Mouse (Mus musculus): ENCODE data around the gene Rims1. TPM values are rescaled to one million over a fixed set of nuclear protein-coding genes. Genes with fewer than 3 reads are reported as not detected.

The Rims1 gene
- polyA plus RNA-seq, 1 experiment: not detected

- WGBS: 87% methylated on average over 7 of the region's 7 CpGs
- TF ChIP-seq POLR2A (IDR thresholded peaks at IDR 0.05; ENCODE audit: insufficient read depth, low read depth, low read length) (no peak), CTCF (IDR thresholded peaks at IDR 0.05; ENCODE audit: insufficient read depth, low read depth, low read length) (no peak)
- no peak overlapping the region for H3K4me3 ChIP-seq (ENCODE audit: insufficient read depth, low read depth, low read length)
- H3K27ac ChIP-seq (ENCODE audit: insufficient read depth, low read depth, low read length): no peak overlapping the region
- no peaks in the 10 kb centered on the region for H3K4me1 ChIP-seq (ENCODE audit: control insufficient read depth, insufficient read depth, low read length)
These were observed 494.3 kb downstream of the Rims1 start for GRCm38 (mm10) chr1:22311471-22311870.

- Histone ChIP-seq H3K4me3 (ENCODE audit: insufficient read depth, low read depth, low read length) (no peak overlapping the region), H3K27ac (ENCODE audit: insufficient read depth, low read depth, low read length) (no peak overlapping the region), H3K4me1 (ENCODE audit: control insufficient read depth, insufficient read depth, low read length) (no peaks in the 10 kb centered on the region)
- TF ChIP-seq CTCF (IDR thresholded peaks at IDR 0.05; ENCODE audit: insufficient read depth, low read depth, low read length): no peak
- no peak for TF ChIP-seq POLR2A (IDR thresholded peaks at IDR 0.05; ENCODE audit: insufficient read depth, low read depth, low read length)
- 85% methylated on average over 5 of the region's 5 CpGs for WGBS
These were observed 499.3 kb downstream of the Rims1 start for GRCm38 (mm10) chr1:22306519-22306918.

- 84% methylated on average over 1 of the region's 1 CpGs for WGBS
- no peaks in the 10 kb centered on the region for H3K4me1 ChIP-seq (ENCODE audit: control insufficient read depth, insufficient read depth, low read length)
These were observed 499.9 kb downstream of the Rims1 start for GRCm38 (mm10) chr1:22305932-22306331.

GRCm38 (mm10) chr1:22293953-22294352 is 511.8 kb downstream of the Rims1 start:
- no peaks in the 10 kb centered on the region for H3K4me1 ChIP-seq (ENCODE audit: control insufficient read depth, insufficient read depth, low read length)
- 44% methylated on average over 3 of the region's 3 CpGs for WGBS
- H3K4me3 ChIP-seq (ENCODE audit: insufficient read depth, low read depth, low read length): no peak overlapping the region
- no peak for TF ChIP-seq POLR2A (IDR thresholded peaks at IDR 0.05; ENCODE audit: insufficient read depth, low read depth, low read length)
- TF ChIP-seq CTCF (IDR thresholded peaks at IDR 0.05; ENCODE audit: insufficient read depth, low read depth, low read length): no peak
- H3K27ac ChIP-seq (ENCODE audit: insufficient read depth, low read depth, low read length): no peak overlapping the region

More at GRCm38 (mm10) chr1:22305932-22306331, 499.9 kb downstream of the Rims1 start:
- Histone ChIP-seq H3K4me3 (ENCODE audit: insufficient read depth, low read depth, low read length) (no peak overlapping the region), H3K27ac (ENCODE audit: insufficient read depth, low read depth, low read length) (no peak overlapping the region)
- no peak for TF ChIP-seq POLR2A (IDR thresholded peaks at IDR 0.05; ENCODE audit: insufficient read depth, low read depth, low read length)
- TF ChIP-seq CTCF (IDR thresholded peaks at IDR 0.05; ENCODE audit: insufficient read depth, low read depth, low read length): no peak

GRCm38 (mm10) chr1:22293310-22293709 is 512.5 kb downstream of the Rims1 start:
- 88% methylated on average over 2 of the region's 2 CpGs for WGBS
- Histone ChIP-seq H3K4me1 (ENCODE audit: control insufficient read depth, insufficient read depth, low read length) (no peaks in the 10 kb centered on the region), H3K27ac (ENCODE audit: insufficient read depth, low read depth, low read length) (no peak overlapping the region), H3K4me3 (ENCODE audit: insufficient read depth, low read depth, low read length) (no peak overlapping the region)
- TF ChIP-seq POLR2A (IDR thresholded peaks at IDR 0.05; ENCODE audit: insufficient read depth, low read depth, low read length) (no peak), CTCF (IDR thresholded peaks at IDR 0.05; ENCODE audit: insufficient read depth, low read depth, low read length) (no peak)

- H3K27ac ChIP-seq (ENCODE audit: insufficient read depth, low read depth, low read length): no peak overlapping the region
- WGBS: 77% methylated on average over 2 of the region's 2 CpGs
- no peak overlapping the region for H3K4me3 ChIP-seq (ENCODE audit: insufficient read depth, low read depth, low read length)
- TF ChIP-seq CTCF (IDR thresholded peaks at IDR 0.05; ENCODE audit: insufficient read depth, low read depth, low read length) (no peak), POLR2A (IDR thresholded peaks at IDR 0.05; ENCODE audit: insufficient read depth, low read depth, low read length) (no peak)
- no peaks in the 10 kb centered on the region for H3K4me1 ChIP-seq (ENCODE audit: control insufficient read depth, insufficient read depth, low read length)
These were observed 519.0 kb downstream of the Rims1 start for GRCm38 (mm10) chr1:22286807-22287206.

- TF ChIP-seq POLR2A (IDR thresholded peaks at IDR 0.05; ENCODE audit: insufficient read depth, low read depth, low read length): no peak
- TF ChIP-seq CTCF (IDR thresholded peaks at IDR 0.05; ENCODE audit: insufficient read depth, low read depth, low read length): no peak
- H3K4me1 ChIP-seq (ENCODE audit: control insufficient read depth, insufficient read depth, low read length): no peaks in the 10 kb centered on the region
- WGBS: 91% methylated on average over 1 of the region's 1 CpGs
- no peak overlapping the region for H3K27ac ChIP-seq (ENCODE audit: insufficient read depth, low read depth, low read length)
- H3K4me3 ChIP-seq (ENCODE audit: insufficient read depth, low read depth, low read length): no peak overlapping the region
These were observed 525.8 kb downstream of the Rims1 start for GRCm38 (mm10) chr1:22279954-22280353.

GRCm38 (mm10) chr1:22274081-22274480 is 531.7 kb downstream of the Rims1 start:
- WGBS: 68% methylated on average over 2 of the region's 2 CpGs
- TF ChIP-seq CTCF (IDR thresholded peaks at IDR 0.05; ENCODE audit: insufficient read depth, low read depth, low read length): no peak
- TF ChIP-seq POLR2A (IDR thresholded peaks at IDR 0.05; ENCODE audit: insufficient read depth, low read depth, low read length): no peak

GRCm38 (mm10) chr1:22270131-22270530 is 535.7 kb downstream of the Rims1 start:
- 0 out of 2 replicates have a peak, but pooled peaks cover 4% of the 10 kb centered on the region for H3K4me1 ChIP-seq (ENCODE audit: control insufficient read depth, insufficient read depth, low read length)
- TF ChIP-seq POLR2A (IDR thresholded peaks at IDR 0.05; ENCODE audit: insufficient read depth, low read depth, low read length): no peak
- no peak for TF ChIP-seq CTCF (IDR thresholded peaks at IDR 0.05; ENCODE audit: insufficient read depth, low read depth, low read length)
- H3K27ac ChIP-seq (ENCODE audit: insufficient read depth, low read depth, low read length): no peak overlapping the region
- no peak overlapping the region for H3K4me3 ChIP-seq (ENCODE audit: insufficient read depth, low read depth, low read length)
- 45% methylated on average over 5 of the region's 5 CpGs for WGBS

More at GRCm38 (mm10) chr1:22274081-22274480, 531.7 kb downstream of the Rims1 start:
- no peak overlapping the region for H3K4me3 ChIP-seq (ENCODE audit: insufficient read depth, low read depth, low read length)
- H3K4me1 ChIP-seq (ENCODE audit: control insufficient read depth, insufficient read depth, low read length): no peaks in the 10 kb centered on the region
- no peak overlapping the region for H3K27ac ChIP-seq (ENCODE audit: insufficient read depth, low read depth, low read length)

Data from olfactory bulb, adult 2 months (tissue).